Mouse (Mus musculus) neural tube, embryonic 15.5 days (tissue): Measurements from ENCODE around the gene Mttp. TPM values are rescaled to one million over a fixed set of nuclear protein-coding genes. Genes with fewer than 3 reads are reported as not detected.
"Not testable (repeated sequence)": the region's sequence is repeated elsewhere in the genome, so short reads cannot be mapped to it uniquely, and the experiment has no call there.

Experiments
- ATAC-seq: fragments of 200-750 bp; cut with Nextera tagmentation; 2 replicates; pipeline ENCODE4 v1.8.0; 2017; ENCODE audit warnings: mild to moderate bottlenecking, moderate TSS enrichment, moderate library complexity; ENCODE audit not compliant: low FRiP score
- H3K27ac ChIP-seq: fragments of 300-500 bp; sonication (generic); replicated peaks from 2 replicates; pipeline ENCODE4 v1.5.1; 2015; ENCODE audit warnings: mild to moderate bottlenecking, inconsistent platforms
- H3K27me3 ChIP-seq: fragments of 300-500 bp; sonication (generic); replicated peaks from 2 replicates; pipeline ENCODE4 v1.6.1; 2015; ENCODE audit warnings: inconsistent platforms
- H3K36me3 ChIP-seq: fragments of 300-500 bp; sonication (generic); 2 replicates; pipeline ENCODE4 v1.6.1; 2015; ENCODE audit warnings: inconsistent platforms
- H3K4me1 ChIP-seq: fragments of 300-500 bp; sonication (generic); 2 replicates; pipeline ENCODE4 v1.6.1; 2015; ENCODE audit warnings: inconsistent platforms
- H3K4me2 ChIP-seq: fragments of 300-500 bp; sonication (generic); 2 replicates; pipeline ENCODE4 v1.6.1; 2015; ENCODE audit warnings: inconsistent platforms, mild to moderate bottlenecking, moderate library complexity
- H3K4me3 ChIP-seq: fragments of 300-500 bp; sonication (generic); replicated peaks from 2 replicates; pipeline ENCODE4 v1.5.1; 2015; ENCODE audit warnings: mild to moderate bottlenecking, inconsistent platforms
- H3K9ac ChIP-seq: fragments of 300-500 bp; sonication (generic); replicated peaks from 2 replicates; pipeline ENCODE4 v1.6.1; 2015; ENCODE audit warnings: mild to moderate bottlenecking, inconsistent platforms
- H3K9me3 ChIP-seq: fragments of 300-500 bp; sonication (generic); replicated peaks from 2 replicates; pipeline ENCODE4 v1.6.1; 2016; ENCODE audit warnings: inconsistent platforms
- WGBS: fragments of 180-500 bp; shearing (Covaris S2); methylation state at CpG from one replicate; pipeline ENCODE4 v1.1.7; 2015; ENCODE audit warnings: mixed read lengths; 5-methylcytosine and 5-hydroxymethylcytosine counted together
- polyA plus RNA-seq: library from polyadenylated mRNA; unstranded; fragments of >200 nt; fragmentation: Nextera tagmentation; extraction: Ambion mirVana; gene quantifications from 2 replicates; pipeline ENCODE4 v1.2.1, GENCODE M21; 2015

The Mttp gene
- polyA plus RNA-seq, 1 experiment from 2014 or later = 8.5 TPM

GRCm38 (mm10) chr3:138156651-138157050, 11.9 kb upstream of the Mttp start:
- no peak overlapping the region for H3K4me2 ChIP-seq
- WGBS = 67% methylated on average over 10 of the region's 10 CpGs
- H3K27ac ChIP-seq = no peak overlapping the region
- H3K4me1 ChIP-seq = no peaks in the 10 kb centered on the region
- H3K9ac ChIP-seq = no peak overlapping the region
- no peak overlapping the region for H3K4me3 ChIP-seq
- 0 out of 2 replicates have a peak, but pooled peaks cover 3% of the 10 kb centered on the region for H3K36me3 ChIP-seq
- no peaks in the 10 kb centered on the region for H3K27me3 ChIP-seq
- no peaks in the 10 kb centered on the region for H3K9me3 ChIP-seq
- ATAC-seq = no peak

DNA sequence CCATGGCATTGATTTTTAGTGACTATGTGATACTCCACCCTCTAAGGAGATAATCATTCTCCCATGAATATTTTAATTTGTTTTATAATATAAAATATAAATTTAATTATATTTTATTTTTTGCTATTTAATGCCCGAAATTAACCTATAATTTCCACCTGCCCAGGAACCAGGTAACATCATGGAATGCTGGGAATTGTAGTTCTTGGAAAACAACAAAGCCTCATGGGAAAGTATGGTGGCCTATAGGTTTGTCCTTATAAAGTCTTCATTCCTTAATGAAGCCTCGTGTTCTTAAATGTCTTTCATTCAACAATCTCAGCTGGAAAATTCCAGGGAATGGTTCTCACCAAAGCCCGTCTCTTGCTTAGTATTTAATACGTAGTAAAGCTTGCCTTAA, 10.3 kb upstream of the Mttp start:
- WGBS = 93% methylated on average over 4 of the region's 4 CpGs
- H3K27me3 ChIP-seq = no peaks in the 10 kb centered on the region
- H3K36me3 ChIP-seq = 0 out of 2 replicates have a peak, but pooled peaks cover 3% of the 10 kb centered on the region
- no peak overlapping the region for H3K9ac ChIP-seq
- no peaks in the 10 kb centered on the region for H3K9me3 ChIP-seq
- H3K4me2 ChIP-seq = no peak overlapping the region
- no peaks in the 10 kb centered on the region for H3K4me1 ChIP-seq
- ATAC-seq = no peak
- H3K27ac ChIP-seq = no peak overlapping the region
- no peak overlapping the region for H3K4me3 ChIP-seq

- Histone ChIP-seq H3K4me2 (no peak overlapping the region), H3K36me3 (0 out of 2 replicates have a peak, but pooled peaks cover 3% of the 10 kb centered on the region), H3K4me1 (no peaks in the 10 kb centered on the region), H3K9ac (no peak overlapping the region), H3K9me3 (no peaks in the 10 kb centered on the region), H3K27ac (no peak overlapping the region), H3K4me3 (no peak overlapping the region), H3K27me3 (no peaks in the 10 kb centered on the region)
- ATAC-seq = no peak
- WGBS = 90% methylated on average over 2 of the region's 2 CpGs
Observed at GRCm38 (mm10) chr3:138148811-138149210, 4.0 kb upstream of the Mttp start.

GRCm38 (mm10) chr3:138144060-138144641, 617 bp downstream of the Mttp start:
- Histone ChIP-seq H3K27ac (peak overlapping the region; percentile 99), H3K27me3 (no peaks in the 10 kb centered on the region), H3K9ac (peak overlapping the region; percentile 71), H3K4me2 (peak overlapping the region; percentile 76), H3K4me1 (peaks cover 9% of the 10 kb centered on the region; the same call in 1 of the 2 replicates), H3K9me3 (no peaks in the 10 kb centered on the region), H3K36me3 (no peaks in the 10 kb centered on the region), H3K4me3 (peak overlapping the region; percentile 78)
- under 1% methylated on average over 18 of the region's 18 CpGs for WGBS
- ATAC-seq = 0 out of 2 replicates have a peak, but pooled peaks have one; percentile 2

DNA sequence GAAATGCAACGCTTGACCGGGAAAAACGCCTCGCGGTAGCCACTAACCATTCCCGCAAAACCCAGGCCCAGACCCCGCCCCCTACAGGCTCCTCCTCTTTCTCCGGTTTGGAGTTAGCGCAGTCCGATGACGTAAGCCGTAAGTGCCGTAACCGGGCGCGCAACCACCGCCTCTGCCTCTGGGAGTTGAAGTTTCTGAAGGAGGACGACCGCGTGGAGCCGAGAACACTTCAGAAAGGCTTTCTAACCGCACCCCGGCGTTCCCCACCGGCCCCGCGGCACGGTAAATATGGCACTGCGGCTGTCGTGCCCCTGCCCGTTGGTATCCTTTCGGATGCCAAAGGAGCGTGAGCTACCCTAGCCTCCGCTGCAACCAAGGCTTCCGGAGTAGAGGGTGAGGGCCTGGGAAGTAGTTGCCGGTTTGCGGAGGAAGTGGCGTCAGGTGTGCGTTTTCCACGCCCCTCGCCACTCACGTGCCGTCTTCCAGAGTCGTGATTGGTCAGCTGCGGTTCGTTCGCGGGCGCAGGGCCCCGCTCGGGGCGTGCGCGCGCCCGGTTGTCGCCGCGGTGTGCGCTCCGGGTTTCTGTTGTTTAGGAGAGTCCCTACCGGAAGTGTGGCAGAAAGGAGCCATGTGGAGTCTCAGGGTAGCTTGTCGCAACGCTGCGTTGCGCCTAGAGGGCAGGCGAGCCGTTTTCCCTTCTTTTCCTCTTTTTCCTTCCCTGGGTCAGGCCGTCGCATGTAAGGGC, 1.3 kb downstream of the Mttp start, which contains the start of gene Trmt10a:
Gene Trmt10a (plus strand): TSS at position 134 of the 745 bp plus-strand sequence.
- under 1% methylated on average over 70 of the region's 70 CpGs for WGBS
- no peaks in the 10 kb centered on the region for H3K9me3 ChIP-seq
- H3K27ac ChIP-seq = peak within 1 kb of the TSS; percentile 99
- no peaks in the 10 kb centered on the region for H3K36me3 ChIP-seq
- H3K9ac ChIP-seq = peak within 1 kb of the TSS; percentile 71
- peak within 1 kb of the TSS; percentile 76 for H3K4me2 ChIP-seq
- ATAC-seq = peak; percentile 98
- no peaks in the 10 kb centered on the region for H3K27me3 ChIP-seq
- H3K4me3 ChIP-seq = peak within 1 kb of the TSS; percentile 78
- peaks cover 9% of the 10 kb centered on the region; the same call in 1 of the 2 replicates for H3K4me1 ChIP-seq

DNA sequence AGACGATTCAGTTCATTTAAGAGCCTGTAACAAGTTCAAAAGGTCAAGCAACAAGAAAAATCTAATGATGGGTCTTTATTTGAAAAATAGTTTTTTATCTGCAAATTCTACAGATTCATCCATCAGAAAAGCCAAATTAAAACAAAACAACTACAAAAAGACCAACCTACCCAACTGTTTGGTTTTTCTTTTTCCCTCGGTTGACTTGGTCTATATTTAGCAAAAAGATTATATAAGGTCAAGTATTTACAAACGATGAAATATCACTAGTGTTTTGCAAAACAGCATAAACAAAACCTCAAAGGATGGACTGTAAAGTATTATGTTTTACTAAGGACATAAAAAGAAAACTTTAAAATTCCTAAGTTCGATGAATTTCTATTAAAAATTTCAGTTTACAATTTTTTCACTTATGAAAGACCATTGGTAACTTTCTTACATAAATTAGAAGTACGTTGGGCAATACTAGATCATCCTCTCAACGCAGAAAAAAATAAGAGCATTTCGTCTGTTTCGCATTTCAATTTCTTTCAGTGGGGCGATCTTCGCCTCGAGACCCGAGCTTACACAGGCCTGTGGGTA, 1.9 kb downstream of the Mttp start:
- peaks cover 9% of the 10 kb centered on the region; the same call in 1 of the 2 replicates for H3K4me1 ChIP-seq
- H3K36me3 ChIP-seq = no peaks in the 10 kb centered on the region
- no peak for ATAC-seq
- H3K9me3 ChIP-seq = no peaks in the 10 kb centered on the region
- H3K4me3 ChIP-seq = peak overlapping the region; percentile 78
- no peaks in the 10 kb centered on the region for H3K27me3 ChIP-seq
- peak overlapping the region; percentile 99 for H3K27ac ChIP-seq
- H3K9ac ChIP-seq = peak overlapping the region; percentile 70
- WGBS = 8% methylated on average over 12 of the region's 12 CpGs
- H3K4me2 ChIP-seq = peak overlapping the region; percentile 50

DNA sequence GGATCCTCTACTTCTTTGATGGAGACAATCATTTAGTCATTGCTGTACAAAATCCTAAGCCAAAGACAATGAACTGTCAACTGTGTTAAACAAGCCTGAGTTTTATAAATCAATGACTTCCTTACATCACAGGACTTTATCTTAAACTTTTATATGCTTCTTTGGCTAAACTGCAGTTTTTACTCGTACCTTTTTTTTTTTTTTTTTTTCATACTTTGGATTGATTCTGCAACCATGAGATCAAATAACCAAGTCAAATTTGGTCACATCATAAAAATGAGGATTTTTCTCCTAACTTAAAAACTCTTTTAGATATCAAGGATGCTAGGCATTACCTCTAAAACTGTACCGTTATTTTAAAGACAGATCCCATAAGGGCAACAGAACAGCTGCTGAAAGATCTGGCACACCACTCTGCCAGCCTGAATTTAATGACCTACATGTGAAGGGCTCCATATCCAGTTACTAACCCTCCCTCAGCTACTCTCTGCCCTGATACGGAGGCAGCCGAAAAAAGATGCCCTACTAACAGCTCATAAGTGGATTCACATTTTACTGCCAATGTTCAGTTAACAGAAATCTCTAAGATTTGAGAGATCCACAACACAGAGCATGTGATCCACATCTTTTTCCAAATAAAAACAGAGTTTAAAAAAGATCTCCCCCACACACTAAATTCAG, 2.6 kb downstream of the Mttp start:
- peak overlapping the region; percentile 50 for H3K4me2 ChIP-seq
- peak overlapping the region; percentile 19 for H3K4me3 ChIP-seq
- no peak for ATAC-seq
- no peak overlapping the region; the same call in 1 of the 2 replicates for H3K27ac ChIP-seq
- WGBS = 55% methylated on average over 4 of the region's 4 CpGs
- H3K9ac ChIP-seq = no peak overlapping the region
- no peaks in the 10 kb centered on the region for H3K9me3 ChIP-seq
- peaks cover 9% of the 10 kb centered on the region; the same call in 1 of the 2 replicates for H3K4me1 ChIP-seq
- no peaks in the 10 kb centered on the region for H3K27me3 ChIP-seq
- no peaks in the 10 kb centered on the region for H3K36me3 ChIP-seq

GRCm38 (mm10) chr3:138139663-138140062, 5.1 kb downstream of the Mttp start:
- Histone ChIP-seq H3K27ac (no peak overlapping the region), H3K9ac (no peak overlapping the region), H3K4me3 (no peak overlapping the region), H3K9me3 (no peaks in the 10 kb centered on the region), H3K36me3 (no peaks in the 10 kb centered on the region), H3K27me3 (no peaks in the 10 kb centered on the region), H3K4me1 (peaks cover 9% of the 10 kb centered on the region; the same call in 1 of the 2 replicates), H3K4me2 (no peak overlapping the region)
- no peak for ATAC-seq
- WGBS = 96% methylated on average over 6 of the region's 6 CpGs

DNA sequence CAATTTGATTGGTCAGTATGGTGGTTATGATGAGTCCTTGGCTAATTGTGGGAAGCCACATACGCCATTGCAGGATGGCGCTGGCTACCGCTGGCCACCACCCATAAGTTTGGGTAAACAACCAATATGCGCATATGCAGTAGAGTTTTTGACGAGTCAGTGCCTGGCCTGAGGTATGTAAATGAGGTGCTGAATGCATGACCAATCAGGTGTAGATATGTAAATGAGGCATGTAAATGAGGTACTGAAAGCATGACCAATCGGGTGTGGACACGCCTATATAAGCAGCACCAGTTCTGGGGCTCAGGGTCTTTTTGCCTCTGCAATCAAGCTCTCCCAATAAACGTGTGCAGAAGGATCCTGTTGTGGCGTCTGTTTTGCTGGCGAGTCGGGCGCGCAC, 6.6 kb downstream of the Mttp start:
- not testable (repeated sequence) for H3K9ac ChIP-seq, H3K4me2 ChIP-seq, H3K9me3 ChIP-seq, H3K4me1 ChIP-seq, H3K36me3 ChIP-seq, ATAC-seq, H3K27ac ChIP-seq, H3K27me3 ChIP-seq, H3K4me3 ChIP-seq
- WGBS = 74% methylated on average over 13 of the region's 13 CpGs

- no peak for ATAC-seq
- no peak overlapping the region for H3K4me3 ChIP-seq
- H3K4me2 ChIP-seq = no peak overlapping the region
- H3K9me3 ChIP-seq = no peaks in the 10 kb centered on the region
- H3K27ac ChIP-seq = no peak overlapping the region
- WGBS = 97% methylated on average over 1 of the region's 1 CpGs
- no peaks in the 10 kb centered on the region for H3K36me3 ChIP-seq
- no peaks in the 10 kb centered on the region for H3K27me3 ChIP-seq
- H3K4me1 ChIP-seq = no peaks in the 10 kb centered on the region
- H3K9ac ChIP-seq = no peak overlapping the region
Observed at GRCm38 (mm10) chr3:138134528-138134927, 10.2 kb downstream of the Mttp start.

DNA sequence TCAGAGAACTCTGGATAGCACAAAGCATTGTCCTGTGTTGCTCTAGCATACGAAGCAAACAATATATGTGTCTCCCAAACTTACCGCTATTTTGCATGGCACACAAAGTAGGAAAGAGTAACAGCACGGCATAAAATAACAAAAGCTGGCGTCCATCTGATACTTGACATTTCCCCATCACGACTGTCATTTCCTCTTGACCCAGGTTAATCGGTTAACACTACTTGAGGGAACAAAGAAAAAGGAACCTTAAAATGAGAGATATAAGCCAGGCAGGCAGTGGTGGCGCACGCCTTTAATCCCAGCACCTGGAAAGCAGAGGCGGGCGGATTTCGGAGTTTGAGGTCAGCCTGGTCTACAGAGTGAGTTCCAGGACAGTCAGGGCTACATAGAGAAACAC, 10.9 kb downstream of the Mttp start:
- ATAC-seq = no peak
- Histone ChIP-seq H3K27me3 (no peaks in the 10 kb centered on the region), H3K9me3 (no peaks in the 10 kb centered on the region), H3K9ac (no peak overlapping the region), H3K4me2 (no peak overlapping the region), H3K4me1 (no peaks in the 10 kb centered on the region), H3K4me3 (no peak overlapping the region), H3K36me3 (no peaks in the 10 kb centered on the region), H3K27ac (no peak overlapping the region)
- WGBS = 89% methylated on average over 11 of the region's 11 CpGs
